Mouse (Mus musculus) stomach, embryonic 15.5 days (tissue): Measurements from ENCODE around the gene Nat10. TPM values are rescaled to one million over a fixed set of nuclear protein-coding genes. Genes with fewer than 3 reads are reported as not detected.

Source experiments
- ATAC-seq: fragments of 200-750 bp; cut with Nextera tagmentation; 2 replicates; pipeline ENCODE4 v1.8.0; 2017; ENCODE audit warnings: low read depth, moderate number of reproducible peaks, moderate TSS enrichment; ENCODE audit not compliant: insufficient read depth, low FRiP score
- H3K27ac ChIP-seq: fragments of 300-500 bp; sonication (generic); 2 replicates; pipeline ENCODE4 v1.5.1; 2015; ENCODE audit warnings: mild to moderate bottlenecking, inconsistent platforms
- H3K27me3 ChIP-seq: fragments of 300-500 bp; sonication (generic); replicated peaks from 2 replicates; pipeline ENCODE4 v1.6.1; 2015; ENCODE audit warnings: inconsistent platforms
- H3K36me3 ChIP-seq: fragments of 300-500 bp; sonication (generic); 2 replicates; pipeline ENCODE4 v1.6.1; 2015; ENCODE audit warnings: inconsistent platforms
- H3K4me1 ChIP-seq: fragments of 300-500 bp; sonication (generic); 2 replicates; pipeline ENCODE4 v1.6.1; 2015; ENCODE audit warnings: inconsistent platforms
- H3K4me2 ChIP-seq: fragments of 300-500 bp; sonication (generic); 2 replicates; pipeline ENCODE4 v1.6.1; 2015; ENCODE audit warnings: mild to moderate bottlenecking, inconsistent platforms
- H3K4me3 ChIP-seq: fragments of 300-500 bp; sonication (generic); replicated peaks from 2 replicates; pipeline ENCODE4 v1.5.1; 2015; ENCODE audit warnings: inconsistent platforms
- H3K9ac ChIP-seq: fragments of 300-500 bp; sonication (generic); 2 replicates; pipeline ENCODE4 v1.6.1; 2015; ENCODE audit warnings: inconsistent platforms
- H3K9me3 ChIP-seq: fragments of 300-500 bp; sonication (generic); 2 replicates; pipeline ENCODE4 v1.6.1; 2016; ENCODE audit warnings: inconsistent platforms
- WGBS: fragments of 180-500 bp; shearing (Covaris S2); methylation state at CpG from one replicate; pipeline ENCODE4 v1.1.7; 2015; 5-methylcytosine and 5-hydroxymethylcytosine counted together
- polyA plus RNA-seq: library from polyadenylated mRNA; unstranded; fragments of >200 nt; fragmentation: Nextera tagmentation; extraction: Ambion mirVana; gene quantifications from 2 replicates; pipeline ENCODE4 v1.2.1, GENCODE M21; 2015

The Nat10 gene
- polyA plus RNA-seq, 1 experiment from 2014 or later = 25.0 TPM

- no peaks in the 10 kb centered on the region for H3K27me3 ChIP-seq
- no peak overlapping the region for H3K9ac ChIP-seq
- H3K4me2 ChIP-seq = no peak overlapping the region
- no peaks in the 10 kb centered on the region for H3K9me3 ChIP-seq
- H3K4me1 ChIP-seq = no peaks in the 10 kb centered on the region
- WGBS = 90% methylated on average over 4 of the region's 4 CpGs
- H3K36me3 ChIP-seq = peaks cover 14% of the 10 kb centered on the region
- no peak overlapping the region for H3K27ac ChIP-seq
- H3K4me3 ChIP-seq = no peak overlapping the region
- ATAC-seq = no peak
These were observed 23.6 kb upstream of the Nat10 start for GRCm38 (mm10) chr2:103784621-103785020.

- no peak overlapping the region for H3K9ac ChIP-seq
- H3K4me1 ChIP-seq = peaks cover 9% of the 10 kb centered on the region
- no peak for ATAC-seq
- H3K4me2 ChIP-seq = peak overlapping the region; percentile 78
- H3K4me3 ChIP-seq = no peak overlapping the region
- H3K36me3 ChIP-seq = peaks cover 20% of the 10 kb centered on the region
- no peaks in the 10 kb centered on the region for H3K9me3 ChIP-seq
- WGBS = 43% methylated on average over 1 of the region's 1 CpGs
- H3K27ac ChIP-seq = no peak overlapping the region
- no peaks in the 10 kb centered on the region for H3K27me3 ChIP-seq
These were observed 1.4 kb upstream of the Nat10 start for GRCm38 (mm10) chr2:103762492-103762891.

GRCm38 (mm10) chr2:103761993-103762392, 923 bp upstream of the Nat10 start:
- 35% methylated on average over 4 of the region's 4 CpGs for WGBS
- Histone ChIP-seq H3K27ac (no peak overlapping the region), H3K4me2 (peak overlapping the region; percentile 78), H3K9me3 (no peaks in the 10 kb centered on the region), H3K4me3 (no peak overlapping the region; the same call in 1 of the 2 replicates), H3K4me1 (peaks cover 9% of the 10 kb centered on the region), H3K27me3 (no peaks in the 10 kb centered on the region), H3K36me3 (peaks cover 20% of the 10 kb centered on the region), H3K9ac (no peak overlapping the region)
- no peak for ATAC-seq

DNA sequence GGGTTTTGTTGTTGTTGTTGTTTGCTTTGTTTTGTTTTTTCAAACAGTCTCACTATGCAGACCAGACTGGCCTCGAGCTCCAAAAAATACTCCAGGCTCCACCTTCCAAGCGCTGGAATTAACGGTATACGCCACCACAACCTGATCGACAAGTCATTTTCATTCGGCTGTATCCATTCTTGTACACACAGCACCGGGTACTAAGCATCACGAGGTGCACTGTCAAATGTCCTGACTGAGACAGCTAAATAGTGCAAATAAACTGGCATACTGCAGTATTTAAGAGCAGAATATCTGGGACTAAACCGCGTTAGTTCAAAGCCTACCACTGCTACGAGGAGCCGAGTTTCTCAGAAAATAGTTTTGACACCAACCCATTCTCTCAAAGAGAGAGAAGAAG, 649 bp downstream of the Nat10 start:
- no peak for ATAC-seq
- WGBS = under 1% methylated on average over 12 of the region's 12 CpGs

GRCm38 (mm10) chr2:103755458-103756085, 5.5 kb downstream of the Nat10 start:
- no peaks in the 10 kb centered on the region for H3K27me3 ChIP-seq
- no peak for ATAC-seq
- 84% methylated on average over 9 of the region's 9 CpGs for WGBS
- peaks cover 4% of the 10 kb centered on the region; the same call in 1 of the 2 replicates for H3K4me1 ChIP-seq
- no peak overlapping the region for H3K4me3 ChIP-seq
- no peak overlapping the region for H3K4me2 ChIP-seq
- no peak overlapping the region for H3K27ac ChIP-seq
- no peak overlapping the region for H3K9ac ChIP-seq
- no peaks in the 10 kb centered on the region for H3K9me3 ChIP-seq
- peaks cover 39% of the 10 kb centered on the region for H3K36me3 ChIP-seq

More for the DNA sequence above, 649 bp downstream of the Nat10 start:
- Histone ChIP-seq H3K4me1 (peaks cover 9% of the 10 kb centered on the region), H3K27ac (peak overlapping the region; percentile 82), H3K4me2 (peak overlapping the region; percentile 78), H3K9ac (peak overlapping the region; percentile 61), H3K4me3 (peak overlapping the region; percentile 89), H3K36me3 (peaks cover 16% of the 10 kb centered on the region), H3K27me3 (no peaks in the 10 kb centered on the region), H3K9me3 (no peaks in the 10 kb centered on the region)

DNA sequence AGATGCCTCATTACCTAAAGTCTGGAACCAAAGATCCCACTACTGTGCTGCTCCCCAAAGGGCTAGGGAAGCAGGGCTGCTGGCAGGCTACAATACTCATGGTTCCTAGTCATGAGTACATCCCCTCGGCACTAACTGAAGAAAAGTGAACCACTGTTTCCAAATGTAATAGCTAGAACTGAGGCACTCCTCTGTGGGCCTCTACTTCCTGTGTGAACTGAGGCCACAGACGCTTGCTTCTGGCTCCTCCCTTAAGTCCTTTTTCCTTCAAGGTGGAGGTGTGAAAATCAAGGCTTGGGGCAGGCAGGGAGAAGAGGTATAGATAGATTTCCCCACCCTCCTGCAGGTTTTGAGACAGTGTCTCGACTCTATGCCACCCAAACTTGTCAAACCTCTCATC, 6.5 kb downstream of the Nat10 start:
- ATAC-seq = no peak
- 78% methylated on average over 3 of the region's 3 CpGs for WGBS
- peaks cover 39% of the 10 kb centered on the region for H3K36me3 ChIP-seq

GRCm38 (mm10) chr2:103751771-103752170, 9.3 kb downstream of the Nat10 start:
- Histone ChIP-seq H3K9me3 (no peaks in the 10 kb centered on the region), H3K27ac (no peak overlapping the region), H3K9ac (no peak overlapping the region), H3K4me1 (no peaks in the 10 kb centered on the region), H3K4me2 (no peak overlapping the region), H3K4me3 (no peak overlapping the region), H3K36me3 (peaks cover 36% of the 10 kb centered on the region), H3K27me3 (no peaks in the 10 kb centered on the region)
- no peak for ATAC-seq
- WGBS = 96% methylated on average over 6 of the region's 6 CpGs

More for the DNA sequence above, 6.5 kb downstream of the Nat10 start:
- no peaks in the 10 kb centered on the region for H3K9me3 ChIP-seq
- no peak overlapping the region for H3K27ac ChIP-seq
- H3K9ac ChIP-seq = no peak overlapping the region
- no peak overlapping the region for H3K4me3 ChIP-seq
- H3K27me3 ChIP-seq = no peaks in the 10 kb centered on the region
- no peak overlapping the region for H3K4me2 ChIP-seq
- H3K4me1 ChIP-seq = peaks cover 1% of the 10 kb centered on the region; the same call in 1 of the 2 replicates

DNA sequence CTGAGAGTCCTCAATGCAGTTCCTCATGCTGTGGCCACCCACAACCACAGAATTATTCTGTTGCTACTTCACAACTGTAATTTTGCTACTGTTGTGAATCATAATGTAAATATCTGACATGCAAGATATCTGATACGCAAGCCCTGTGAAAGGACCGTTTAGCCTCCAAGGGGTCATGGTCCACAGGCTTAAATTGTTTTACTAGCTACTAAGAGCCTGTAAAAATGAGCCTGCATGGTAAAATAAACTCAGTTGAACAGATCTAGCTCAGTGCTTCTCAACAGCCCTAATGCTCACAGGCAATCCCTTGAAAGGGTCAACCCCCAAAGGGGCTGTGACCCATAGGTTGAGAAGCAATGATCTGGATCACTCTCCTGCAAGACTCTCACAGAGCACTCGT, 12.0 kb downstream of the Nat10 start:
- Histone ChIP-seq H3K4me1 (no peaks in the 10 kb centered on the region), H3K27ac (no peak overlapping the region), H3K36me3 (peaks cover 20% of the 10 kb centered on the region), H3K4me3 (no peak overlapping the region), H3K27me3 (no peaks in the 10 kb centered on the region), H3K9ac (no peak overlapping the region), H3K9me3 (no peaks in the 10 kb centered on the region), H3K4me2 (no peak overlapping the region)
- ATAC-seq = no peak
- WGBS = 82% methylated on average over 3 of the region's 3 CpGs

DNA sequence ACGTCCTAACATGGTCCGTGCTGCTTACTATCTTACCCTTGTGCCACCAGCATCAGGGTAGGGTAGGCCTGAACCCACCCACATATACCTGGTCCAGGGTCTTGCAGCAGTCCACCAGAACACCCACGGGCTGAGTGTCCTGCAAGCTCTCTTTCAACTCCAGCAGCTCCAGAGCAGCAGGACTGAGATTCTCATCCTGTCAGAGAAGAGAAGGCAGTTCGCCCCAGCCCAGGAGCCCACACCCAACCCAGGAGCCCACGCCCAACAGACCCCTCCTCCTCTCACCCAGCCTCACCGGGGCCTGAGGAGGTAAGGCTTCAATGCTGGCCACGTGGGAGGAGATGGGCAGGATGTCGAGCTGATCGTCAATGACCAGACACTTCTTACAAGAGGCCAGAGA, 13.2 kb downstream of the Nat10 start:
- Histone ChIP-seq H3K4me2 (no peak overlapping the region), H3K36me3 (peaks cover 16% of the 10 kb centered on the region), H3K9ac (no peak overlapping the region), H3K27me3 (no peaks in the 10 kb centered on the region), H3K27ac (no peak overlapping the region), H3K9me3 (no peaks in the 10 kb centered on the region), H3K4me3 (no peak overlapping the region), H3K4me1 (no peaks in the 10 kb centered on the region)
- ATAC-seq = no peak
- 89% methylated on average over 9 of the region's 9 CpGs for WGBS

GRCm38 (mm10) chr2:103746761-103747160, 14.3 kb downstream of the Nat10 start:
- Histone ChIP-seq H3K27ac (no peak overlapping the region), H3K4me1 (no peaks in the 10 kb centered on the region), H3K4me3 (no peak overlapping the region), H3K9ac (no peak overlapping the region), H3K36me3 (peaks cover 11% of the 10 kb centered on the region), H3K4me2 (no peak overlapping the region), H3K9me3 (no peaks in the 10 kb centered on the region), H3K27me3 (no peaks in the 10 kb centered on the region)
- ATAC-seq = no peak
- 80% methylated on average over 2 of the region's 2 CpGs for WGBS

DNA sequence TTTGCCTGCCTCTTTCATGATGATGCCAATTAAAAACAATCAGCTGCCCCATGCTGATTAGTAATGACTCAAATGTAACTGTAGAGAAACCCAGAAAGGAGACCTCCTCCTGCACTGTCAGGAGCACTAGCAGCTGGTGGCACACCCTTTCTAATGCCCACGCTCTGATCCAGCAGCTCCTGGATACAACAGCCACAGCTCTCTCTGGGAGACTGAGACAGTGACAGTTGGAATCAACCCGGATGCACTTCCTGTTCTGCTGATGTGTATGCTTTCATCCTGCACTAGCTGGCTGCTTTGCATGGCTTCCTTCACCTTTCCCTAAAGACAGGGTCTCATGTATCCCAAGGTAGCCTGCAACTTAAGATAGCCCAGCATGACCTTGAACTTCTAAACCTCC, 15.0 kb downstream of the Nat10 start:
- no peak for ATAC-seq
- Histone ChIP-seq H3K4me3 (no peak overlapping the region), H3K27ac (no peak overlapping the region), H3K4me2 (no peak overlapping the region), H3K36me3 (peaks cover 8% of the 10 kb centered on the region), H3K9ac (no peak overlapping the region), H3K9me3 (no peaks in the 10 kb centered on the region), H3K4me1 (no peaks in the 10 kb centered on the region), H3K27me3 (no peaks in the 10 kb centered on the region)
- WGBS = 86% methylated on average over 2 of the region's 2 CpGs

DNA sequence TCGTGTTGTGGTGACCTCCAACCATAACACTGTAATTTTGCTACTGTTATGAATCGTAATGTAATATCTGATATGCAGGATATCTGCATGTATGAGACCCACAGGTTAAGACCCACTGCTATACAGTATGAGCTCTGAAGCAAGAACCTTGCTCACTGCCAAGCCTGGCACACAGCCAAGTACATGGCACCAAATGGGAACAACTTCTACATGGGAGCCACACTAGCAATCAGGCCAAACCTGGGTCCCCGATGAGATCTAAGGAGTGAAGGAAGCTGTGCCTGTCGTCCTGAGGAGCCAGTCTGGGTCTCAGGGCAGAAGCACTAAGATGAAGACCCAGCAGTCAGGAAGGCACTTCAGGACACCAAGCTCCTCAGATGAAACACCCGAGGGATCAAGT, 15.6 kb downstream of the Nat10 start:
- Histone ChIP-seq H3K27ac (no peak overlapping the region), H3K4me2 (no peak overlapping the region), H3K4me1 (no peaks in the 10 kb centered on the region), H3K9ac (no peak overlapping the region), H3K27me3 (no peaks in the 10 kb centered on the region), H3K4me3 (no peak overlapping the region), H3K36me3 (peaks cover 10% of the 10 kb centered on the region; the same call in 1 of the 2 replicates), H3K9me3 (no peaks in the 10 kb centered on the region)
- no peak for ATAC-seq
- WGBS = 83% methylated on average over 5 of the region's 5 CpGs

DNA sequence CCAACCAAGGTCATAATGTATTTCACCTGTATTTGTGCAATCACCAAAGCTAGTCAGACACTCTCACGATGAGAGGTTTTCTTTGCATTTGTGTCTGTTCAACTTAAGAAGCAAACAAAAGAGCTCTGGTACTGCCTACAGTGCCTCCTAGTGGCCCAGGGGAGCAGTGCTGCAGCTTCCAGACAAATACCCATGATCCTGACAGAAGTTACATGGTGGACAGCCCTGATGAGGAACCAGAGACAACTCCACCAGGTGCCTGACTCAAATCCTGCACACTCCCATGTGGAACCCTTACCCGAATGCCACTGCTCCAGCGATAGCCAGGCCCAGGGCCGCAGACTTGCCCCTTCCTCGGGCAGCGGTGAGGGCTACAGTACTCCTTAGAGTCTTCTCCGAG, 17.1 kb downstream of the Nat10 start:
- no peak for ATAC-seq
- Histone ChIP-seq H3K27ac (no peak overlapping the region), H3K9me3 (no peaks in the 10 kb centered on the region), H3K4me1 (no peaks in the 10 kb centered on the region), H3K4me3 (no peak overlapping the region), H3K9ac (no peak overlapping the region), H3K36me3 (peaks cover 11% of the 10 kb centered on the region; the same call in 1 of the 2 replicates), H3K27me3 (no peaks in the 10 kb centered on the region), H3K4me2 (no peak overlapping the region)
- whole genome bisulfite sequencing = 79% methylated on average over 7 of the region's 7 CpGs
